Mouse (Mus musculus) layer of hippocampus, adult 2 months (tissue): ENCODE data around the gene Stmnd1. TPM values are rescaled to one million over a fixed set of nuclear protein-coding genes. Genes with fewer than 3 reads are reported as not detected.
A peak's percentile ranks its signal among the peaks of the same experiment; 100 is the strongest.

Source experiments
- DNase-seq, 2 experiments: peaks; one replicate each; pipeline ENCODE4 v3.0.0; 2022; ENCODE audit warnings: low spot score in 2 of 2
- H3K27ac ChIP-seq: fragments of 200-600 bp; 2 replicates; pipeline ENCODE4 v1.8.1; 2022
- H3K4me3 ChIP-seq: fragments of 200-600 bp; 2 replicates; pipeline ENCODE4 v1.8.1; 2022; ENCODE audit warnings: mild to moderate bottlenecking
- CTCF ChIP-seq: fragments of 200-600 bp; conservative IDR thresholded peaks from 2 replicates; pipeline ENCODE4 v1.8.1; 2022; ENCODE audit warnings: antibody characterized with exemption, mild to moderate bottlenecking, moderate library complexity
- total RNA-seq, 2 experiments: library from RNA; stranded (reverse); gene quantifications; 2 replicates each; pipeline ENCODE4 v1.2.3; 2021

Stmnd1 gene
- total RNA-seq, 2 experiments from 2014 or later, result not detected

DNA sequence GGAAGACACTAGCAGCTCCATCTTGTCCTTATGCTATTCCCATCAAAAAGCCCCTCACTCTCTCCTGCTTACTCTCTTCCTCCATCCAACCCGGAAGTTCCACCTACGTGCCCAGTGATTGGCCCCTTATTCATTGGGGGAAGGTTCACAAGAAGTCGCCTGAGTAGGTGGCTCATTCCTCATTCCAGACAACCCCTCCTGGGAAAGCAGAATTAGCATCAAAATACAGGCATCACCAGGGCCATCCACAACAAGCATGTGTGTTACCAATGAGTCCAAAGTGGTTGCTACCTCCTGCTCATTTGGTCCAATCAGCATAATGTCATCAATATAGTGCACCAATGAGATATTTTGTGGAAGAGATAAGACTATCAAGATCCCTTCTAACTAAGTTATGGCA is 12.3 kb upstream of the Stmnd1 start:
- Histone ChIP-seq H3K27ac (no peak overlapping the region), H3K4me3 (no peak overlapping the region)
- no peak for TF ChIP-seq CTCF
- DNase-seq, result no peak

DNA sequence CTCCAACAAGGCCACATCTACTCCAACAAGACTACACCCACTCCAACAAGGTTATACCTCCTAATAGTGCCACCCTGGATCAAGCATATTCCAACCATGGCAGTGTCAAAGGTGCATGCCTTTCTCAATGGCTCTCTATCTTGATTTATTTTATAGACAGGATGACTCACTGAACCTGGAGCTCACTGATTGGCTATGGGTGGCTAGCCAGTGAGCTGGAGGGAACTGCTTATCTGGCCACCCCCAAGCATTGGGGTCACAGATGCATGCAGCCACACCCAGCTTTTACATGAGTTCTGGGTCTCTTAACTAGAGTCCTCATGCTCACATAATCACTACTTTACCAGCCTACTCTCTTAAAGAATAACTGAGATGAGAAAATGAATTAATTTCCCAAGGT is 5.7 kb upstream of the Stmnd1 start:
- no peak for TF ChIP-seq CTCF
- Histone ChIP-seq H3K4me3 (no peak overlapping the region), H3K27ac (peak overlapping the region; percentile 80; the same call in 1 of the 2 replicates)
- DNase-seq, result no peak

GRCm38 (mm10) chr13:46268341-46268740 is 5.2 kb upstream of the Stmnd1 start:
- Histone ChIP-seq H3K4me3 (no peak overlapping the region), H3K27ac (peak overlapping the region; percentile 80)
- no peak for TF ChIP-seq CTCF
- DNase-seq, result no peak

DNA sequence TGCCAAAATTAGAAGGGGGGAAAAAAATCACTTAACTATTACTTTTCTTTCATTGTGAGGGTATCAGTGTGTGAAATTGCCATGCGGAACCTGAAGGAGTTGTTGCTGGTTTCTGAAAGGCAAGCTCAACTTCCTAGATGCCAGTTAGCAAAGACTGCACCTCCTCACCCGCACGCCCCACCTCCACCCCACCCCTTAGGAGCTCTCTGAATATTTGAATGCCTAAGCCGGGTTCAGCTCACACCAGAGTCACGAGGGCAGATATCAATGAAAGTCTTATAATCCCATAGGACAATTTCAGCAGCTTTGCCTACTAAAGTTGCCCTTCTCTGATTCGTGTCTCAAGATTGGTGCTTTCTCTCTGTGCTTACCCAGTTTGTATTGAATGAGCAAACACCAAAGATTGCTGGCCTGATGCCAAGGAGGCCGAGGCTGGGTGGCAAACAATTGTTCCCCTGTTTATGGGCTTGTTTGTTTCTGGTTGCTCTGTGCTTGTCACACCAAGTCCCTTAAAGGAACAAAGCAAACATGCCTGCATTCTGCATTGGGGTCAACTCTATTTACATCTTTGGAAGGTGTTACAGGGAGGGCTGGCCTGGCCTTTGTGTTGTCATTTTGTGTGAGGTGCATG is 4.6 kb upstream of the Stmnd1 start:
- peak overlapping the region; percentile 80 for H3K27ac ChIP-seq
- H3K4me3 ChIP-seq, result no peak overlapping the region
- peak; percentile 50 to 56 for DNase-seq
- no peak for TF ChIP-seq CTCF

DNA sequence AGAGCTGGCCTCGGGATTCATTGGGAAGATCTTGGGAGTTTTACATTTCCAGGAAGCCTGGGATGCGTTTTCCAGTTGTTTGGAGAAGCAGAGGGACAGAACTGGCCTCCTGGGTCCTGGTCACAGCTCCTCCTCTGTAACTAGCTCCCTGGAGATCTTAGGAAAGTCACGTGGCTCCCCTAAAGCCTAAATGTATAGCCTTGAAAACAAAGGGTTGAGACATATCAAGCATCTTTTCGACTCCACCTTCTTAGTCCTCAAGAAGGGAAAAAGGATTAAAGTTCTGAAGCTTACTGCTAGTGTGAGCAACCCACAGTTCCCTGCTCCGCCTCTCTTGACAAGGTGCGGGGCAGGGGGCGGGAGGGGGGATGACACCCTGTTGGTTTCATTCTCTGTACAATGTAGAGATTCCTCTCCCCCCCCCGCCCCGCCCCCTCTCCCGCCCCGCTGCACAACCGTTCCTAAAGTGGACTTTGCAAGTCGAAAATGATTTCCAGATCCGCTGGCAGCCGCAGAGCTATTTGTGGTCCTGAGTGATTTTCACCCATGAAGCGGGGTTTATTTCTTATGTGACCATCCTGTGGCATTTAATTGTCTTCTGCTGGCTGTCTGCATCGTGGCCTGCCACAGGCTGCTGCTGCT is 589 bp upstream of the Stmnd1 start:
- no peak for TF ChIP-seq CTCF
- no peak overlapping the region for H3K4me3 ChIP-seq
- no peak for DNase-seq
- H3K27ac ChIP-seq, result no peak overlapping the region

DNA sequence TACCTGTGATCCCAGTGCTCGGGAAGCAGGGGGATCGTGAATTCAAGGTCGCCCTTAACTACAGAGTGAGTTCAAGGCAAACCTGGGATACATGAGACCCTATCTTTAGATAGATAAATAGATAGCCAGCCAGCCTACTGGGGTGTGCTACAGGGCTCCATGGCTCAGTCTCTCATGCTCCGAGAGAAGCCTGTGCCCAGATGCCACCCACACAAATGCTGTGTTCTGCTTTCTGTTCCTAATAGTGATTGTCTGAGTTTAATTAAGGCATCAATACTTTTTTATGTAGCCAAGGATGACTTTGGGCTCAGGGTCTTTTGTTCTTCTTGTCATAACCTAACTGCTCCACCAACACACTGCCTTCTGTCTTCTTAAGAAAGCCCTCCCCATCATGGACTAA is 2.2 kb downstream of the Stmnd1 start:
- peak; percentile 46 to 60 for DNase-seq
- Histone ChIP-seq H3K27ac (peak overlapping the region; percentile 79), H3K4me3 (no peak overlapping the region)
- TF ChIP-seq CTCF, result no peak

GRCm38 (mm10) chr13:46282543-46282942 is 9.0 kb downstream of the Stmnd1 start:
- no peak for DNase-seq
- TF ChIP-seq CTCF, result no peak
- Histone ChIP-seq H3K4me3 (no peak overlapping the region), H3K27ac (no peak overlapping the region)

- no peak for DNase-seq
- TF ChIP-seq CTCF, result no peak
- Histone ChIP-seq H3K4me3 (no peak overlapping the region), H3K27ac (no peak overlapping the region)
Measured at GRCm38 (mm10) chr13:46287801-46288200, 14.3 kb downstream of the Stmnd1 start.

DNA sequence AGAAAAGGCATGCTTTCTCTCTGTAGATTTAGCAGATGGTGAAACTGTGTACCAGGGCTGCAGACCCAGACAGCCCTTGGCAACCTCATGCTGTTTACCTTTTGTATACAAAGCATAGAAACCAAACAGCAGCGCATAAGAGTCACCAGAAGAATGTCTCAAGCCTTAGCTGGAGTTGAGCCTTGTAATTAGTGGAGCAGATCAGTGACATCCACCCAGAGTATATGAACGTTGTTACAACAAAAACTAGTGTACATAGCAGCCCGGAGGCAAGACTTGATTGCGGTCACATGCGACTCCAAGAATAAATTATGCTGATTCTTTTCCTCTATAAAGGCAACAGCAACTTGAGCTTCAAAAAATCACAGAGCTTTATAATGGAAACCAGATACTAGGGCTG is 14.9 kb downstream of the Stmnd1 start:
- Histone ChIP-seq H3K4me3 (no peak overlapping the region), H3K27ac (no peak overlapping the region)
- DNase-seq, result no peak
- TF ChIP-seq CTCF, result no peak

DNA sequence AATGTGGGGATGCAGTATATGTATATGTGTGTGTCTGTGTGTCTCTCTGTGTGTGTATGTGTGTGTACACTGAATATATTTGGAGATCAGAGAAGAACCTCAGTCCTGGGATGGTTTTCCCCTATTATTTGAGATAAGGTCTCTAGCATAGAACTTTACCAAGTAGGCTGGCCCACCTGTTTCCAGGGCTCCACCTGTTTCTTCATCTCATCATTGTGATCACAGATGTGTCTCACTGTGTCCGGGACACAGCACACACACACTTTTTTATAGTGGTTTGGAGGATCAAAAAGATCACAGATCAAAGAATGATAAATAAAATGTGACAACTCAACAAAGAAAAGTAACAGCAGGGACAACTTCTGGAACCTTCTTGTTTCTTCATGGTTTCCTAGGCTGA is 17.0 kb downstream of the Stmnd1 start:
- no peak for TF ChIP-seq CTCF
- Histone ChIP-seq H3K27ac (no peak overlapping the region), H3K4me3 (no peak overlapping the region)
- no peak for DNase-seq

GRCm38 (mm10) chr13:46294365-46294764 is 20.8 kb downstream of the Stmnd1 start:
- Histone ChIP-seq H3K27ac (no peak overlapping the region), H3K4me3 (no peak overlapping the region)
- no peak for DNase-seq
- TF ChIP-seq CTCF, result no peak

- H3K27ac ChIP-seq, result no peak overlapping the region
Measured at GRCm38 (mm10) chr13:46297701-46298100, 24.2 kb downstream of the Stmnd1 start.

GRCm38 (mm10) chr13:46310790-46311189 is 37.3 kb downstream of the Stmnd1 start:
- Histone ChIP-seq H3K27ac (peak overlapping the region; percentile 64; the same call in 1 of the 2 replicates), H3K4me3 (peak overlapping the region; percentile 30)
- peak; percentile 69 to 73 for DNase-seq
- peak; percentile 96 for TF ChIP-seq CTCF

More at GRCm38 (mm10) chr13:46297701-46298100, 24.2 kb downstream of the Stmnd1 start:
- DNase-seq, result no peak
- no peak overlapping the region for H3K4me3 ChIP-seq
- TF ChIP-seq CTCF, result no peak

- Histone ChIP-seq H3K4me3 (no peak overlapping the region), H3K27ac (no peak overlapping the region)
- no peak for DNase-seq
- TF ChIP-seq CTCF, result no peak
Measured at GRCm38 (mm10) chr13:46313176-46313575, 39.7 kb downstream of the Stmnd1 start.
